Mouse (Mus musculus): ENCODE data around the gene Rb1.
A peak's percentile ranks its signal among the peaks of the same experiment; 100 is the strongest.

Rb1 gene

DNA sequence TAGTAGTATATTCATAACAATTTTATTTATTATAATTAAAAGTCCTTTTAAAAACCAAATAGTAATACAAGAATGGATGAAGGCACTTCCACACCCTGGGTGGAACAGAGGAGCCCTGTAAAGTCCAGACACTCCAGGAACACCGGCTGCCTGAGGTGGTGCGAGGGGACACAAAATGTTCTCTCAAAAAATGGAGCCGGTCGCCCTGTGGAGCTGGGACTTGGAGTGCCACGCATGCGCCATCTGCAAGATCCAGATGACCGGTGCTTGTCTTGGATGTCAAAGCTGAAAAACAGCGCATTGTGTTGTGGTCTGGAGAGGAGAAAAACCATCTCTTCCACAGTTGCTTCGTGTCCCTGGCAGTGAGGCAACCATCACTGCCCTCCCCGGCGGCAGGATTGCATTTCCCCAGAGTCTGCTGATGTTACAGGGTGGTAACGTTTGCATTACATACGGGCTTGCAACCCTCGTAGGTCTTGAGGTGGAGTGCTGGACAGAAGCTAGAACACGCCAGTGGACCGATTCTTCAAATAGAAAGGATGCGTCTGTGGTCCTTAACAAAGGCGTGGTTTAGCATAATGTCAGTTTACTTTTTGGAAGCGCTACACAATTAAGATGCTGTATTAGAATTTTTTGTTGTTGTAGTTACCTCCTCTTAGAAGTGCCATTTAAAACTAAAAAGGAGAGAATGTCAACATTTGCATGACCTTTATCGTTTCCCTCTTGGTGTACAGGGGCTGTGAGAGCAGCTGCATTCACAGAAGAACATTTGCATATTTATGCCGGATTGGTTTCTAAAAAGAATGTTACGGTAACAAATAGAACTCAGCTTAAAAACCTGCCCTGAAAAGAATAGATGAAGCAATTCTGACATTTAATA lies 9.5 kb upstream of the Rb1 start:
- no peak for DNase-seq

DNA sequence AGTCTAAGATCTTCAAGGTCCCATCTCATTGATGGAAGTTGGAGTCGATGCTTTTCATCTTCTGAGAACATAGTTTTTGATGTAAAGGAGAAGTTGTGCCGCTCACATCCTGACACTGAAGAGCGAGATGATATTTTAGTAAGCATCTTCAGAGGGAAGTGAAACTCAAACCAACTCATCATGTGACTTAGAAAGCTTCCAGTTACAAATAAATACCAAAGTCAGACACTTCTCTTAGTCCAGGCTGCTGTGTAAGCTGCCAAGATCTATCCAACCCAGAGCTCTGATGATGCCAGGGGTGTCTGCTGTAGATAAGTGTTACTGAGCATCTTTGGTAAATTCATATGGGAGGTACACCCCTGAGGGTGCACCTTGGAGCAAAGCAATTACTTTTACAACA lies 8.3 kb upstream of the Rb1 start:
- no peak for DNase-seq

DNA sequence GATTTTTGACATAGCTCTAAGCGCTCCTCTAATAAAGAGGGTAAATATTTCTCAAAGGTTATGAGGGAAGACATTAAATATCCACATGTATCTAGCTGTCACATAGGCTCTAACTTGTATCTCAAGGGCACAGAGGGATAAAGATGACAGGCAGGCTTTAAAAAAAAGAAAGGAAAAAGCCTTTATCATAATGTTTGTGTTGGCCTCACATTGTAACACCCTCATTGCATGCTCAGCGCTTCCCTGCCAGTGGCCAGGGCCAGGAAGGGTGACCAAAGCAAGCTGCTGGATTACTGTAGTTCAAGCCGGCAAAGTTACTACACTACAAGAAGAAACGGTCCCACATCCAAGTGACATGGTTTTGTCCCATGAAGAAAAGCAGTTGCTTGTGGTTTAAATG lies 5.8 kb upstream of the Rb1 start:
- no peak for DNase-seq

DNA sequence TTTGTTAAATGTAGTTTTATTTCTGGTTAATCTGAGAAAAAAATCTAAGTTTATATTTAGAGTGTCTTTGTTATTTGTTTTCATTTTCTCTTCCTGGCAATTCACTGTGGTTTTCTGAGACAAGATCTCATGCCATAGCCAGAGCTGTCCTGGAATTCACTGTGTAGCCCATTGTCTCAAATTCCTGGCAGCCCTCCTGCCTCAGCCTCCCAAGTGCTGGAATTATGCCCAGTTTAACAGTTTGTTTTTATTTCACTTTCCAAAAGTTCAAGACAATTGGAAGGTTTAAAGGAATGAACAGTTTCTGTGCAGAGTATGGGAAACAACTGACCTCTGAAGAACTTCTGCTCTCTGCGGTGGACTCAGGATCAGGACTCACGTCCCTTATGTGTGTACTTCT lies 4.2 kb upstream of the Rb1 start:
- DNase-seq = no peak

DNA sequence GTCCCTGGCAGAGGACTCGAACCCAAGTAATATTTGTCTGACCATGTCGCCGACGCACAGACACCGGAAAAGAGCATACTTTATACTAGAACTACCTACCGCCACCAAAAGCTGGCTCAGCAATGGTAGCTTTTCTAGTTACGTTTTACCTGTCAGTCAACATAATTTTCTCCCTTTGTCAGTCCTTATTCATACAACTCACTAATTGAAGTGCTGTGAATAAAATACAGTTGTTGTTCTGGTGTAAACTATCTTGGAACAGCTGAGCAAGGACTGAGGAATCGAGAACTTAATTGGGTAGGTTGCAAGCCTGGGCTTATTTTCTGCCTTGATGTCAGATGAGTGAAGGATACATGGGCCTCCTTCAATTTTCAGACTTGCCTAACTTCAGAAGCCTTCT lies 889 bp upstream of the Rb1 start:
- DNase-seq = no peak

DNA sequence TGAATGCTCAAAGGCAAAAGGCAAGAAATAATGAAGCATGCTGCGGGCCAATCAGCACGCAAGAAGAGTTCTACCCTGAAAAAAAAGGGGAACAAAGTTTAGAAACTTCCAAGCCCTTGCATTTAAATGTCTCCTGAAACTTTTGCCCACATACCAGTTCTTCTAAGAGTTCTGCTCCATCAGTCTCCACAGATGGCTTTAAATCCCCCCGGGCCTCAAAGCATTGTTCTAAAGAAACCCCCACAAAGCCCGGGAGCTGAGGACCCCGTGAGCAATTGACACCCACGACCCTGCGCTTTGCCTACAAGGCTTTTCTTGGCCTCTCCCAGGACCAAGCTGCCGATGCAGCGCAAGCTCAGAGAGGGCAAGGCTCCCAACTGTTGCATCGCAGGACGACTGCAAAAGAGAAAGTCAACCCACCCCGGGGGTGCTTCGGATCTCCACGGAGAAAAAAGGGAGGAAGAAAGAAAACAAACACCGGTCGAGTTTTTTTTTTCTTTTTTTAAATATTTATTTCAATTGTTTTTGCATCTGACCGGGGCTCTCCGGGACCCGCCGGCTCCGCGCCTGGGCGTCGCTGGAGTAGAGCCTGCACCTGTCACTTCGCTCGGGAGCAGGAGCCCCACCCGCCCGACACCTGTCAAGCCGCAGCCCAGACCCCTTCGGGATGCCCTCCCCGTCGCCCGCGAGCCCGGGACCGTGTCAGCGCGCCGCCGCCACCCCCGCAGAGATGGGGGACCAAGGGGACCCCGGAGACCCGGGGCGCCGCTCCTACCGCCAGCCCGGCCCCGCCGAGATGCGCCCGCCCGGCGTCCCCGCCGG lies 777 bp downstream of the Rb1 start:
- peak; percentile 50 to 55 for DNase-seq

DNA sequence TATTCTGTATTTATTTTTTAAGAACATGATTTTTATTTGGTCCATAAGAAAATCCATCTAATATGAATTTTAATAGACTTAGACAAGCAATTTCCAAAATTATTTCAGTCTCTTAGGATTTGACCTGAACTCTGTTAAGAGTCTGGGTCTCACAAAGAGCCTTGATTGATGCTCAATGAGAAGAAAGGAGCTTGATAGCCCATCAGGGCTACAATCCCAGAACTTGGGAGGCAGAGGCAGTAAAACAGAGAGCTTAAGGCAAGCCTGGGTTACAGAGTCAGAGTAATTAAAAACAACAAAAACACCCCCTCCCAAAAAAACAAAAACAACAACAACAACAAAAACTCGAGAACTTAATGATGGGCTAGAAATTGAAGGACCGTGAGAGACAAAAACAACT lies 1.7 kb downstream of the Rb1 start:
- no peak for DNase-seq

DNA sequence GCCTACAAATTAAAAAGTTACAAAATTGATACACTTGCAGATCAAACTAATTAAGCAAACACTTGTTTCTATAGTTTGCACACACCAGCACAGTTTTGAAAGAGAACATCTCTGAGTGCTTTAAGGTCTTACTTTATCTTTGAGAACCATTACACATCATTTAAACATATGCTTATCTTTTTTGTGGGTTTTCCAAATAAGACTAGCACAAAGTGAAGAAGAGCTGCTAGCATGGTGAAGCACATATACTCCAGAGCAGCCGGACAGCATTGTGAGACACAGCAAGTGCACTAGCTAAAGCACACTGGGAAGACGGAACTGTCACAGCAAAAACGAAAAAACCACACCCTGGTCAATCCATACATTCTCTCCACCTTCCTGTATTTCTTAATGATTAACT lies 3.5 kb downstream of the Rb1 start:
- DNase-seq = no peak

DNA sequence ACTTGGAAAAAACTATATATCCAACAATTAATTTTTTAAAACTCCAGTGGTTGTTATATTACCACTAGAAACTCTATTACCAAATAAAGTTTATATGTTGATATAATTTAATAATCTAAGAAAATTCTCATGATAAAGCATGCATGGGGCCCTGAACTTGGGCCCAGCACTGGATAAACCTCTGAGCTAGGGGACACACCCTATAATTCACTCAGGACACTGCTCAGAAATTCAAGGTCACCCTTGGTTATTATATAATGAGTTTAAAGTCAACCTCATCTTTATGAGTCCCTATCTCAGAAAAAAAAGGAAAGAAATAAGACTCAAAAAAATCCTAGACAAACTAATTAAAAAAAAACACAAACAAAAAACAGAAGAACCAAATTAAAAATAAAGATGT lies 8.7 kb downstream of the Rb1 start:
- no peak for DNase-seq

DNA sequence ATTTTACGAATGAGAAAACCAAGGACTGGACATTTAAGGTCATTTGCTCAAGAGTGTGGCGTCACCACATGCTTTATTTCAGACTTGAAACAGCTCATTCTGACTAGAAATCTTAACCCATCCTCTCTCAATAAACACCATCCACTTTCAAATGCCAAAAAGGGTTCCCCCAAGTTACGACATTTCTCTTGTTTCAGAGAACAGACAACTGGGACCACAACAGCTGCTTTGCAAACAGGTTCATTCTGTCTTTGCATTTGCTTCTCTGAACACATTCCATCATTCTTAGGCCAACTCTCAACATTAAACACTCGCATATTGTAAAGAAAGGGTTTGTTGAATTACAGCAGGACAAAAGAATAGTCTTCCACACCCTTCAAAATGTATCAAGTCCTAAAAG lies 11.8 kb downstream of the Rb1 start:
- no peak for DNase-seq

DNA sequence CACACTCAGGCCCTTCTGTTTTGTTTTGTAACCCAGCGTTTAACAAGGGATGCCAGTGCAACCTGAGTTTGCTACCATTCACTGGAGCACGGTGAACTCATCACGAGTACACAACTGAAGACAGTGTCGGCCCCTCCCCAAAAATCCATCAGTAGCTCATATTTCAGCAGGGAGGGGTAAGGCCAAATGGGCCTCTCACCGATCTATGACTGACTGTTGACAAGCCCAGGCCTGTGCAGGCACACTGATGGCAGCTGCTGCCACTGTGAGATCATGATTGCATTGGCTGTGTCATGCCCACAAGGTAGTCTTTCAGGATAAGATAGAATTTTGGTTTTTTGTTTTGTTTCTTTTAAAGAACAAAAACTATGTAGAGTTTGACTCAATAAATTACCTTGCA lies 12.2 kb downstream of the Rb1 start:
- DNase-seq = no peak

DNA sequence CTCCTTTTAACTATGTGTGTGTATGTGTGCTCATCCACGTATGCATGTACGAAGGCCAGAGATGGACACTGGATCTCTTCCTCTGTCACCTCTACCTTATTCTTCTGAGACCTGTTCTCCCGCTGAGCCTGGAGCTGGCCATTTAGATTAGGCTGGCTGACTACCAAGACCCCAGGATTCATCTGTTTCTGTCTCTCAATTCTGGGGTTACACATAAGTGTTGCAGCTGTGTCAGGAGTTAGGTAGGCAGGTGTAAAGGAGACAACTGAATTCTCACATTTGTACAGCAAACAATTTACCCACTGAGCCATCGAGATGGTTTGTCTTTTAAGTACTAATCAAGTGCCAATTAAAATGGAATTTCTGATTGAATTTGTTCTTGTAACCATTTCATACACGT lies 12.7 kb downstream of the Rb1 start:
- DNase-seq = no peak

DNA sequence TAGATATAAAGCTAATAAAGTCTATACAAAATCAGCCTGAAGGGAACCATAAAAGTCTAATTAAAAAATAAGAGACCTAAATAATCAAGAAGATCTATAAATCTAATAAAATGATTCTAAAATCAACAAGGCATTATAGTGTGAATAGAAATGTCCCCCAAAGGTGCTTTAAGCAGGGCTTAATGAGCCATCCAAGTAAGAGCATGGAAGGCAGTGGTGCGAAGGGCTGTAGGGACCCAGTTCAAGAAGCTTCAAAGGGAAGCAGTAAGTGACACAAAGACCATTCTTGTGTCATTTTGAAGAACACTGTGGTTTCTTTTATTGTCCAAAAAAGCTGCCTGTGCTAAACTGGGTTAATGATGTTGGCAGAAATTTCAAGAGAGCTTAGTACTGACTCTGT lies 18.1 kb downstream of the Rb1 start:
- DNase-seq = no peak

DNA sequence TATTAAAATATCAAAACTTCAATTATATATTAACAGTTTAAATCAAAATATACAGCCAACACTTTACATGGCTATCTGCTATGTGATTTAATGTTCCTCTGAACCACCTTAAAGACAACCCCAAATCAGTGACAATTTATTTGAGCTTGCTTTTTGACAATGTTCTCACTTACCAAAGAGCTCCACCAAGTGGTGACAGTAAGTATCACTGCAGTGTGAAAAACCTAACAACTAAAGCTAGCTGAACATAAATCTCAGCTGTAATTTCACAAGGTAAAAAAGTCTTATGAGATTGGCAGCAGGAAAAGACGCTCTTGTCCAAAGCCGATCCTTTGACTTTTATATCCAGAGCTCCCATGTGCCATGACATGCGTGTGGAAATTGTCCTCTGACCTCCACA lies 22.4 kb downstream of the Rb1 start:
- DNase-seq = peak; percentile 33 to 63

DNA sequence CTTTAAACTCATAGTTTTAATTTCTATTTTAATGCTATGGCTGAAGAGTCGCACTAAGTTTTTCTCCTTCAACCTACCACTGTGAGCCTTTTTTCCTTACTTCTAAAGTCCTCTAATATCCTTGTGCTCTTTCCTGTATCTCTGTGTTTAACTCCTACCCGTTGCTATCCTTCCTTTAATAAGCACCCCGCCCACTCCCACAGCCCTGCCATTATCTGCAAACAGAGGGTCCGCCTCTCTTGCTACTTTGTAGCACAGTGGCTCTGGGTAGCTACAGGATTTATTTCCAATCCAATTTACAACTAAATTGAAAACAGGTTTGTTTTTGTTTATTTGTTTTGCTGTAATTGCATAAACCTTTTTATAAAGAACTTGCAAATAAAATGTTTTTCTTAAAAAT lies 23.8 kb downstream of the Rb1 start:
- no peak for DNase-seq

DNA sequence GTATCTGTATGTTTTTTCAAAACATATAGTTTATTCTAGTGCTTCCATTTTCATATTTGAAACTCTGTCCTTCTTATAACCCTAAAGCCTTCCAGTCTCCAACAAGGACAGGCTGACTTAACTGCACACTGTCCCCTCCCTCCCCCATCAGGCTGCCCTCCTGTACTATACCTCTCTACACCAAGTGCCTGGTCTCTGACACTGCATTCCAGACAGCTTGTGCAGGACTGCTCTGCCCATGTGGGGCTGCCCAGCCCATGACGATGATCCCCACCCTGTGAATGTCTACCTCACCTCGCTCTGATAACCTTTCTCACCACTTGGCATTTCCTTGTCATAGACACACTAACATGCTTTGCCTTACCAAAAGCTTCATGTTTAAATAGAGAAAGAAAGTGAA lies 30.1 kb downstream of the Rb1 start:
- no peak for DNase-seq

DNA sequence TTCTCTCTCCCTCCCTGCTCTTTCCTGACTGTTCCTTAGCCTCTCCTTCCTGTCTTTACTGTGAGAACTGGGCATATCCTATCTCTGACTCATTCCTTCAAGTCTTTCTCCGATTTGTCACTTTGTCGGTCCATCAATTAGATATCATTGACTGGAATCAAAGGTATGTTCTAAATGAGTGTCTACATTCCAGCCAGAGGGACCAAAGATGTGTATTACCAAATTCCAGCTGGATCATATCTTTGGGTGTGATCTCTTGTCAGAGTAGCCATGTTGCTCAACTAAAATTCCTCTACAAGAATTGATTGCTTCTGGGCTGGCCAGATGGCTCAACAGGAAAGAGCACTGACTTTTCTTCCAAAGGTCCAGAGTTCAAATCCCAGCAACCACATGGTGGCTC lies 32.0 kb downstream of the Rb1 start:
- no peak for DNase-seq

DNA sequence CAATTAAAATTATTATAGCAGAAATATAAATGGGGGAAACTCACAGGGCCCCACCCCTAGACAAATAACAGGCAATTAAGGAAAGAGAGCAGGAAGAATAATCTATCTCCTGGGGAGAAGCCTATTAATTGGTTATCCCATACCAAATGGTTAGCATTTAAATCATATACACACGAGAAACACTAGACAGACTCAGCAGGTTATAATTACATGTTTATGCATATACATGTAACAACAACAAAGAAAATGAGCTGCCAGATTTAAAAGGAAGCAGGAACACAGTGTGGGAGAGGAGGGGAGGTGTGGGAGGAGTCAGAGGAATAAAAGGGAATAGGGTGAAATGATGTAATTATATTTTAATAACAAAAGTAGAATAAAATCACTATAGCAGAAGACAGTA lies 33.2 kb downstream of the Rb1 start:
- DNase-seq = no peak

DNA sequence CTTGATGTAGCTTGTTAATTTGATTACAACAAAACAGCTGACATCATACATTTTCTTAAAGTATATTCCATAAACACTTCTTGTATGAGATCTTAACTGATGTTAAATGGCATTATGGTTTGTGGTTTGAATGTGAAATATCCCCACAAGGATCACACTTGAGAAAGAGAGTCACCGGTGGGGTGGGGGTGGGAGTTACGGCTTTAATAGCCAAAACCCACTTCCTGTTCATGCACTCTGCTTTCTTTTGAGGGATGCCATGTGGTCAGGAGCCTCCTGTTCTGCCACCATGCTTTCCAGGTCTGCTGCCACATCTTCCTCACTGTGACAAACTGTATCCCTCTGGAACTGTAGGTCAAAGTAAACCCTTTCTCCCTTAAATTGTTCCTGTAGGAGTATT lies 35.7 kb downstream of the Rb1 start:
- no peak for DNase-seq

DNA sequence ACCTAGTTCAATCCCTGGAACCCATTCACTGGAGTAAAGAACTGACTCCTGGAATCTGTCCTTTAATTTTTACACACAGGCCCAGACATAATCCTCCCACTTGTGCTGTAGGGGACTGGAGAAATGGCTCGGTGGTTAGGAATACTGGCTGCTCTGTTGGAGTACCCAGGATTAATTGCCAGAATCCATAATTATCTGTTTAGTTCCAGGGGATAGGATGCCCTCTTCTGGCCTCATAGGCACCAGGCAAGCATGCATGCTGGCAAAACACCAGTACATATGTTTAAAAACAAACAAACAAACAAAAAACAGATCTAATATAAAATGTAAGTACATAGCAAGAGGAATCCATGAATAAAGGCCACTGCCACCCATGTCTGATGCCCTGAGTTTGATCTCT lies 44.6 kb downstream of the Rb1 start:
- DNase-seq = peak in 1 of 2 experiments; percentile 5

DNA sequence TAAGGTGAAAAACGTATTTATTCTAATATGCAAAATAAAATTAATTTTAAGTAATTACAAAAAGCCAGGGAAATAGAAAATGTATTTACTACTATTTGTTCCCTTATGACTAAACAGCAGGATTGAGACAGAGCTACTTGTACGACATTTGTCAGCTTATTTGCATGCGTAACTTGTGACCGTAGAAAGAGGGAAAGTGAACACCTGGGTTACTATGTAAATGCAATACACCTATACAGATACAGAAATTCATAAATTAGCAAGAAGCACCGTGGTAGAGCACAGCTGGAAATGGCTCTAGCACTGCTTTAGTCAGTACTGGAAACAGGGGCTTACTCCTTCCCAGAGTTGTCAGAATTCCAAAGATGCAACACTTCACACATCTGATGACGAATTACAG lies 46.5 kb downstream of the Rb1 start:
- no peak for DNase-seq

DNA sequence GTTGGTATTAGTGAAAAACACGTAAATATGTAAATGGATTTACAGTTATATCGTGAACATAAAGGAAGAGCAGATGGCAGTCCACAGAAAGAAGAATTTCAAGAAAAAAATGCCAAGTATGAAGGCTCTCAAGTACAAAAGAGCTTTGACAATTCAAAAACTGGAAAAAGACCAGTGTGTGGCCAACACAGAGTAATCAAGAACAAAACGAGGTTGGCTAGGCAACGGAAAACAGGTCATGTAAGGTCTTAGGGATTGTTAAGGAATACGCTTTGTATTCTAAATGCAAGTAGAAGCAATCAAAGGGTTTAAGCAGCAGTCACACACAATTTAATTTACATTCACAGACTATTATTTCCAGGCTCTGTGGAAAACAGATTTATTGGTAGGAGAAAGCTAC lies 53.8 kb downstream of the Rb1 start:
- DNase-seq = no peak

DNA sequence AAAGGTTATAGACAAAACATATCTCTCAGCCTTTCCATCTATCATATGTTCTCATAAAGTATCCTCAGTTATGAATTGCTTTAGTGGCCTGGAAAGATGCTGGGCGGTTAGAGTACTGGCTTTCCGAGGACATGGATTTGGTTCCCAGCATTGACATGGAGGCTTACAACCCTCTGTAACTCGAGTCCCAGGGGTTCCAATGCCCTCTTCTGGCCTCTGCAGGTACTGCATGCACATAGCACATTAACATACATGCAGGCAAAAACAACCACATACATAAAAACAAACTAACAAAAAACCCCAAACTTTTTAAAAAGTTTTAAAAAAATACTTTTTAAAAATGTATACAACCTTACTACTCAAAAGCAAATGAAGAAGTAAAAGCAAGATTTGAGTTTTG lies 59.5 kb downstream of the Rb1 start:
- peak in 1 of 2 experiments; percentile 8 for DNase-seq

DNA sequence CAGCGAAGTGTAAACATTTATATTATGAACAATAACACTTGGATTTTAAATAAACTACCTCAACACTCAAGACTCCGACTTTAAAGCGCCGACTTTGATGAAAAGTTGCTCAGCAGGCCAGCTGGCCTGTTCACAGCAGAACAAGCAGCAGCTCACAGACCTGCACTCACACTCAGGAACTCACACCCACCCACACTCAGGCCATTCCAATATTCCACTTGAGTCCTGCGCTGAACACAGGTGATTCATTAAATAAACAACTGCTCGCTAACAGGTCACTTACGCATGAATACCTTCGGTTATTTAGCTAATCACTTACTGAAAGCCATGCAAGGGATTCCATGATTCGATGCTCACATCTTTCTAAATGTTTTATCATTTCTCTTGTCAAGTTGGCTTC lies 63.4 kb downstream of the Rb1 start:
- DNase-seq = no peak
